Mouse (Mus musculus): Measurements from ENCODE around the gene Upf2. TPM values are rescaled to one million over a fixed set of nuclear protein-coding genes. Genes with fewer than 3 reads are reported as not detected.

Gene Upf2
- polyA plus RNA-seq (2014; fragmentation: Illumina TruSeq; extraction: RNeasy Lipid Tissue Mini Kit (QIAGEN cat#74804)), result 122 TPM

DNA sequence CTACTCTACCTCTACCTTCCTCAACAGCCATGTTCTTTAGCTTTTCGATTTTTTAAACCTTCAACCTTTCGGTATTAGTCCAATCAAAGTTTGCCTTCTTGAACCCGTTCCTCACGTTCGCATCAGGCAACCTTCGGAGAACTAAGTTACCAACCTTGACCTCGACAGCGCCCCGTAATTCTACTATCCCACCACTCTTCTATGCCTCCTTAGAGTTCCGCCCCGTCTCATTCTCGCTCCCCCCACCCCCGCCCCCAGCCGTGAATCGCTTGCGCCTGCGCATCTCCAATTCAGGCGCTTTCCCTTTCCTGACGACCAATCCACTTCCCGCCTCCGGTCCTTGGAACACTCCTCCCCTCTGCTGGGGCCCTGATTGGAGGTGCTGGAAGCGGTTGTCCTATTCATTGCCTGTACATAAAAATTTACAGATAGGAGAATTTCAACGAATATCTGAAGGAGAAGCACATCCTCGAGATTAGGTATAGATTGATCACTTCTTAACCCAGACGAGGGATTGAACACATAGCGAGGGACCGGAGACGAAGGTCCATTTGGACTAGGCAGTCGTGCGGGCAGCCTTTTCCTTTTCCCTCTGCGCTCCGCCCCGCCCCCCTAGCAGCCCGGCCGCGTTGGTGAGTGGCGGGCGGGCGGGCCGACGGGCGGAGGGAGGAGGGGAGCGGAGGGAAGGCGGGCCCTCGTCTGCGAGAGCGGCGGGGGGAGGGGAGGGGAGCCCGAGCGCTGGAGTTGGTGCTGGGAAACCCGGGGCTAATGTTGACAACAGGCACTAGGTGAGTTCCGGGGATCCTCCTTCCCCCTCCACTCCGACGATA lies at the start of gene Upf2:
Gene Upf2 (plus strand): TSS at position 704 of the 830 bp plus-strand sequence.

DNA sequence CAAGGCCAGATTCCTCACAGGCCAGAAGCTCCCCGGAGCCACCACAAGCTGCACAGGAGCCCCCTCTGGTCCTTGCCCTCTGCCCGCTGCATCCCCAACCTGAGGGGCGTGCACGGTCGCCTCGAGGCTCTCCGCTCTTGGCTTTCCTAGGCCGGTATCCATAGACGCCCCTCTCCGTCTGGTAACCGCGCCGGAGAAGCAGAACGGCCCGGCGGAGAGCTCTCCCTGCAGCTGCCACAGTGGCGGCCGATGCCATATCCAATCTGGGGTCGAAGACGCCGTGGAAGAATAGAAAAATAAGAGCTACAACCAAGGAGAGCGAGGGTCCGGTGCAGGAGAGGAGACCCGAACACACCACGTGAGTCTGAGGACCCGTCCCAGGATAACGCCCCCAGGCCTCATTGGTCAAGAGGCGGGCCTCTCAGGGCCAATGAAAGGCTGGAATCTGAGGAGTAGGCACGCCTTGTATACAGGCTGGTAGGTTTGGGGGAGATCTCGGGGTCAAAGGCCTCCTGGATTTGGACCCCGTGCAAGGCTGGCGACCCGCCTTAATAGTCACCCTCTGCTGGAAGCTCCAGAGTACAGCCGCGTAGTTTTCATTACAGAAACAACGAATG lies 8.7 kb upstream of the Upf2 start, which contains the start of gene Dhtkd1:
Gene Dhtkd1 (minus strand): TSS at position 377 of the 617 bp plus-strand sequence.

Other genes with a start within 250 kb of the Upf2 start
- 11.6 TPM for gene Camk1d, start 237.0 kb upstream of the Upf2 start, polyA plus RNA-seq (2014; fragmentation: Illumina TruSeq; extraction: RNeasy Lipid Tissue Mini Kit (QIAGEN cat#74804))
- gene Nudt5, start 106.5 kb upstream of the Upf2 start, polyA plus RNA-seq (2014; fragmentation: Illumina TruSeq; extraction: RNeasy Lipid Tissue Mini Kit (QIAGEN cat#74804)), result 45.1 TPM
- gene Cdc123, start 106.3 kb upstream of the Upf2 start, polyA plus RNA-seq (2014; fragmentation: Illumina TruSeq; extraction: RNeasy Lipid Tissue Mini Kit (QIAGEN cat#74804)), result 240 TPM
- not detected for gene Gm13199, start 88.5 kb upstream of the Upf2 start, polyA plus RNA-seq (2014; fragmentation: Illumina TruSeq; extraction: RNeasy Lipid Tissue Mini Kit (QIAGEN cat#74804))
- gene Sec61a2, start 56.0 kb upstream of the Upf2 start, polyA plus RNA-seq (2014; fragmentation: Illumina TruSeq; extraction: RNeasy Lipid Tissue Mini Kit (QIAGEN cat#74804)), result 63.5 TPM
- gene Dhtkd1, start 8.7 kb upstream of the Upf2 start, polyA plus RNA-seq (2014; fragmentation: Illumina TruSeq; extraction: RNeasy Lipid Tissue Mini Kit (QIAGEN cat#74804)), result 8.5 TPM
- 10.1 TPM for gene Proser2, start 178.7 kb downstream of the Upf2 start, polyA plus RNA-seq (2014; fragmentation: Illumina TruSeq; extraction: RNeasy Lipid Tissue Mini Kit (QIAGEN cat#74804))